11 mouse cellular contexts compared by ENCODE assay signal in genomic region chr11:106637754-106638153, GRCm38 (mm10). TPM values are rescaled to one million over a fixed set of nuclear protein-coding genes. Genes with fewer than 3 reads are reported as not detected.
DNase-seq lines count a peak whose midpoint lies in the region; ATAC-seq and TF ChIP-seq lines count a peak whose summit lies in the region.
"Had no signal": no experiment of that assay in that cellular context is flagged by ENCODE, and none has a peak within 500 bp of the region (broad histone marks: within the 10 kb centered on the region; RNA-seq: fewer than 3 reads in every experiment).

No protein-coding gene starts in this region.

- H3K4me3 ChIP-seq in liver, embryonic 13.5 days (replicated peaks) = no peak overlapping the region
- H3K4me3 ChIP-seq in liver, postnatal 0 days (ENCODE audit: low read depth, low read length) = no peak overlapping the region
- H3K4me3 ChIP-seq in ES-E14 (ENCODE audit: insufficient read depth in 1 of 2, low read depth in 1 of 2, low read length in 2 of 2, poor library complexity in 1 of 2, severe bottlenecking in 1 of 2) = no peak overlapping the region; a peak in 1 of 4 replicates
- H3K4me3 ChIP-seq in embryonic facial prominence, embryonic 11.5 days (ENCODE audit: low read depth, low read length) = no peak overlapping the region
- H3K4me3 ChIP-seq in limb, embryonic 15.5 days = no peak overlapping the region
- H3K4me3 ChIP-seq: megakaryocyte, embryonic 14.5 days had no signal

- TF ChIP-seq CTCF in liver, postnatal 0 days (IDR thresholded peaks at IDR 0.05; ENCODE audit: low read depth) = no peak

- no peak overlapping the region for H3K4me2 ChIP-seq in liver, embryonic 13.5 days
- H3K4me2 ChIP-seq in liver, postnatal 0 days (ENCODE audit: low read depth, low read length) = no peak overlapping the region
- no peak overlapping the region for H3K4me2 ChIP-seq in embryonic facial prominence, embryonic 11.5 days (ENCODE audit: low read depth, low read length)
- H3K4me2 ChIP-seq in limb, embryonic 15.5 days = no peak overlapping the region

- peaks cover 27% of the 10 kb centered on the region for H3K4me1 ChIP-seq in liver, embryonic 13.5 days (replicated peaks)
- H3K4me1 ChIP-seq in liver, postnatal 0 days (ENCODE audit: insufficient read depth) = 0 out of 2 replicates have a peak, but pooled peaks cover 8% of the 10 kb centered on the region
- peaks cover 2 to 31% of the 10 kb centered on the region in 2 experiments; a peak in 2 of 4 replicates for H3K4me1 ChIP-seq in ES-E14 (ENCODE audit: control insufficient read depth in 2 of 2, insufficient read depth in 2 of 2, low read length in 2 of 2, poor library complexity in 1 of 2)
- no peaks in the 10 kb centered on the region for H3K4me1 ChIP-seq in embryonic facial prominence, embryonic 11.5 days (ENCODE audit: control insufficient read depth, insufficient read depth, low read length)
- H3K4me1 ChIP-seq in limb, embryonic 15.5 days = peaks cover 13% of the 10 kb centered on the region

- no peak for DNase-seq in liver, embryonic 13.5 days
- no peak for DNase-seq in liver, postnatal 0 days
- no peak for DNase-seq in ES-E14 (ENCODE audit: low read depth, low spot score)
- peak; percentile 52 for DNase-seq in embryonic facial prominence, embryonic 11.5 days (ENCODE audit: low spot score)
- DNase-seq in c-Kit-positive CD71-positive TER-119-positive erythroid progenitor cells, embryonic 14.5 days (ENCODE audit: low spot score) = no peak
- DNase-seq in heart, adult 11 months = no peak
- DNase-seq: cerebellum, adult 9-10 months; heart, adult 18-20 months had no signal

- no peaks in the 10 kb centered on the region for H3K27me3 ChIP-seq in liver, embryonic 13.5 days
- no peaks in the 10 kb centered on the region for H3K27me3 ChIP-seq in liver, postnatal 0 days (ENCODE audit: insufficient read depth, low read length)
- H3K27me3 ChIP-seq in embryonic facial prominence, embryonic 11.5 days (ENCODE audit: control insufficient read depth, insufficient read depth, low read length) = no peaks in the 10 kb centered on the region
- H3K27me3 ChIP-seq in limb, embryonic 15.5 days = no peaks in the 10 kb centered on the region
- H3K27me3 ChIP-seq: megakaryocyte, embryonic 14.5 days had no signal

- ATAC-seq in liver, embryonic 13.5 days (ENCODE audit: low read depth) = peak; percentile 20; the same call in 1 of the 2 replicates
- no peak for ATAC-seq in liver, postnatal 0 days
- no peak for ATAC-seq in embryonic facial prominence, embryonic 11.5 days (replicated peaks; ENCODE audit: insufficient number of reproducible peaks, low FRiP score, low TSS enrichment, low read depth)
- ATAC-seq in limb, embryonic 15.5 days (ENCODE audit: insufficient number of reproducible peaks, low FRiP score, low TSS enrichment, low read depth) = peak; percentile 45; the same call in 1 of the 2 replicates
- no peak for ATAC-seq in inflammation-experienced regulatory T-cells, adult 6 months

- H3K36me3 ChIP-seq in liver, embryonic 13.5 days = no peaks in the 10 kb centered on the region
- H3K36me3 ChIP-seq in liver, postnatal 0 days (replicated peaks; ENCODE audit: insufficient read depth, low read length) = no peaks in the 10 kb centered on the region
- no peaks in the 10 kb centered on the region for H3K36me3 ChIP-seq in ES-E14 (ENCODE audit: control insufficient read depth, insufficient read depth, low read length, poor library complexity, severe bottlenecking)
- no peaks in the 10 kb centered on the region for H3K36me3 ChIP-seq in embryonic facial prominence, embryonic 11.5 days (replicated peaks; ENCODE audit: control insufficient read depth, insufficient read depth, low read depth, low read length)
- H3K36me3 ChIP-seq in limb, embryonic 15.5 days = no peaks in the 10 kb centered on the region

- H3K9me3 ChIP-seq in liver, embryonic 13.5 days (replicated peaks) = peaks cover 6% of the 10 kb centered on the region; the same call in 1 of the 2 replicates
- no peaks in the 10 kb centered on the region for H3K9me3 ChIP-seq in liver, postnatal 0 days (ENCODE audit: low read length)
- no peaks in the 10 kb centered on the region for H3K9me3 ChIP-seq in ES-E14 (ENCODE audit: control insufficient read depth, insufficient read depth, low read depth, low read length)
- H3K9me3 ChIP-seq in embryonic facial prominence, embryonic 11.5 days (replicated peaks; ENCODE audit: control insufficient read depth, low read length) = no peaks in the 10 kb centered on the region
- no peaks in the 10 kb centered on the region for H3K9me3 ChIP-seq in limb, embryonic 15.5 days

- TF ChIP-seq EP300 in liver, postnatal 0 days (IDR thresholded peaks at IDR 0.05; ENCODE audit: low read depth) = no peak

- WGBS in liver, embryonic 13.5 days (ENCODE audit: insufficient replicate concordance) = 41% methylated on average over 7 of the region's 7 CpGs
- WGBS in liver, postnatal 0 days (ENCODE audit: insufficient replicate concordance) = 45% methylated on average over 7 of the region's 7 CpGs
- WGBS in embryonic facial prominence, embryonic 11.5 days = 12% methylated on average over 7 of the region's 7 CpGs
- WGBS in limb, embryonic 15.5 days = 28% methylated on average over 7 of the region's 7 CpGs

- in situ Hi-C loops in ES-E14 (cut with MboI; ENCODE audit: low sequenced_read_pairs in 2 of 2, unreplicated experiment in 2 of 2) = loop anchor here in 1 of 2 experiments (10.0 kb wide), 1 partner anchor 223 kb away; no protein-coding TSS in a partner anchor

- H3K27ac ChIP-seq in liver, embryonic 13.5 days = no peak overlapping the region
- no peak overlapping the region for H3K27ac ChIP-seq in liver, postnatal 0 days (ENCODE audit: low read depth)
- peak overlapping the region; percentile 65 for H3K27ac ChIP-seq in ES-E14 (ENCODE audit: insufficient read depth, low read depth, low read length, poor library complexity, severe bottlenecking)
- no peak overlapping the region for H3K27ac ChIP-seq in embryonic facial prominence, embryonic 11.5 days (replicated peaks; ENCODE audit: low read depth, low read length)
- no peak overlapping the region; the same call in 1 of the 2 replicates for H3K27ac ChIP-seq in limb, embryonic 15.5 days

- no peak overlapping the region for H3K9ac ChIP-seq in liver, embryonic 13.5 days
- no peak overlapping the region for H3K9ac ChIP-seq in liver, postnatal 0 days (replicated peaks)
- H3K9ac ChIP-seq in ES-E14 (ENCODE audit: insufficient read depth, low read depth, low read length, poor library complexity, severe bottlenecking) = 0 out of 2 replicates have a peak overlapping the region, but pooled peaks have one; percentile 2
- H3K9ac ChIP-seq in embryonic facial prominence, embryonic 11.5 days (replicated peaks; ENCODE audit: low read length) = 0 out of 2 replicates have a peak overlapping the region, but pooled peaks have one; percentile 25
- H3K9ac ChIP-seq in limb, embryonic 15.5 days = no peak overlapping the region

TF ChIP-seq in ES-E14, 5 proteins besides CTCF, POLR2A, EP300 and RAD21:
- TF ChIP-seq CHD2 (IDR thresholded peaks at IDR 0.05; ENCODE audit: low read depth, low read length) = no peak
- TF ChIP-seq ZNF384 (IDR thresholded peaks at IDR 0.05; ENCODE audit: low read depth, low read length) = no peak
- TF ChIP-seq ZC3H11A (IDR thresholded peaks at IDR 0.05; ENCODE audit: borderline replicate concordance, low read depth, low read length) = no peak
- no peak for TF ChIP-seq HCFC1 (IDR thresholded peaks at IDR 0.05; ENCODE audit: borderline replicate concordance, insufficient read depth, low read length)
- TF ChIP-seq MAFK (IDR thresholded peaks at IDR 0.05; ENCODE audit: insufficient read depth, low read depth, low read length) = no peak
TF ChIP-seq in ES-E14: peak in this region for 0.

RNA-seq across cellular contexts. Expression of gene Tex2, which starts 24.5 kb away (rescaled TPM):
- 7.5 and 9.8 TPM in 2 replicates for polyA plus RNA-seq in liver, embryonic 13.5 days (2015; fragmentation: Nextera tagmentation; extraction: Ambion mirVana)
- 9.9 and 11.3 TPM in 2 replicates for polyA plus RNA-seq in liver, postnatal 0 days (2015; fragmentation: Nextera tagmentation; extraction: Ambion mirVana)
- total RNA-seq in ES-E14 (2012; rRNA removed) = 33.6 and 34.4 TPM in 2 replicates
- 6.9 and 7.4 TPM in 2 replicates for polyA plus RNA-seq in embryonic facial prominence, embryonic 11.5 days (2014; fragmentation: Nextera tagmentation; extraction: Ambion mirVana)
- 10.4 and 10.9 TPM in 2 replicates for polyA plus RNA-seq in limb, embryonic 15.5 days (2015; fragmentation: Nextera tagmentation; extraction: Ambion mirVana)
- 10 to 100 TPM; 19.4 to 24.0 (median 23.4) TPM for polyA plus RNA-seq in inflammation-experienced regulatory T-cells, adult 6 months (2017; shearing (Covaris generic))

Comparison
In these comparisons a context has a peak if more than half of its experiments do, and no peak if none do; other contexts are left out.
1. ATAC-seq: peak in liver, embryonic 13.5 days (single experiment) and limb, embryonic 15.5 days (single experiment); none in liver, postnatal 0 days (single experiment), embryonic facial prominence, embryonic 11.5 days (single experiment) and inflammation-experienced regulatory T-cells, adult 6 months (single experiment).
2. H3K9ac ChIP-seq: peak in ES-E14 (single experiment) and embryonic facial prominence, embryonic 11.5 days (single experiment); none in liver, embryonic 13.5 days (single experiment), liver, postnatal 0 days (single experiment) and limb, embryonic 15.5 days (single experiment).